Mouse (Mus musculus): ENCODE measurements at regions not wholly inside any gene's neighbourhood (a gene's known extent, or its start where the extent isn't known, plus 50 kb on each side); places are given as distances from the start of the nearest gene placed in this dataset.
A peak's percentile ranks its signal among the peaks of the same experiment; 100 is the strongest.
"Not testable (repeated sequence)": the region's sequence is repeated elsewhere in the genome, so short reads cannot be mapped to it uniquely, and the experiment has no call there.

- no peak for DNase-seq
- intact Hi-C loops (cut with DNase I), result no loop called here
Observed at GRCm38 (mm10) chr1:35149036-35149435, 299.3 kb downstream of the Plekhb2 start.

- intact Hi-C loops (cut with DNase I), result no loop called here
- no peak for DNase-seq
Observed at GRCm38 (mm10) chr1:35162506-35162905, 312.7 kb downstream of the Plekhb2 start.

- DNase-seq, result no peak
- intact Hi-C loops (cut with DNase I), result no loop called here
Observed at GRCm38 (mm10) chr1:35200656-35201055, 350.9 kb downstream of the Plekhb2 start.

GRCm38 (mm10) chr1:35201083-35201879, 351.5 kb downstream of the Plekhb2 start:
- DNase-seq, result no peak
- intact Hi-C loops (cut with DNase I), result no loop called here

- intact Hi-C loops (cut with DNase I), result no loop called here
- no peak for DNase-seq
Observed at GRCm38 (mm10) chr1:35201880-35202220, 352.1 kb downstream of the Plekhb2 start.

GRCm38 (mm10) chr1:35202551-35202950, 352.8 kb downstream of the Plekhb2 start:
- no peak for DNase-seq
- intact Hi-C loops (cut with DNase I), result no loop called here

- no peak for DNase-seq
- intact Hi-C loops (cut with DNase I), result no loop called here
Observed at GRCm38 (mm10) chr1:35206834-35207529, 357.2 kb downstream of the Plekhb2 start.

- no peak for DNase-seq
- intact Hi-C loops (cut with DNase I), result no loop called here
Observed at GRCm38 (mm10) chr1:35212111-35212891, 362.5 kb downstream of the Plekhb2 start.

GRCm38 (mm10) chr1:35213875-35214274, 364.1 kb downstream of the Plekhb2 start:
- intact Hi-C loops (cut with DNase I), result no loop called here
- DNase-seq, result no peak

- intact Hi-C loops (cut with DNase I), result no loop called here
- DNase-seq, result peak; percentile 2 to 22
Observed at GRCm38 (mm10) chr1:35216411-35216810, 366.6 kb downstream of the Plekhb2 start.

- DNase-seq; intact Hi-C loops (cut with DNase I): not testable (repeated sequence)
Observed at GRCm38 (mm10) chr1:35220215-35220614, 370.4 kb downstream of the Plekhb2 start.

- intact Hi-C loops (cut with DNase I), result no loop called here
Observed at GRCm38 (mm10) chr1:35220751-35221150, 371.0 kb downstream of the Plekhb2 start.

GRCm38 (mm10) chr1:35232592-35232991, 382.8 kb downstream of the Plekhb2 start:
- no peak for DNase-seq
- intact Hi-C loops (cut with DNase I), result no loop called here

More at GRCm38 (mm10) chr1:35220751-35221150, 371.0 kb downstream of the Plekhb2 start:
- no peak for DNase-seq

- intact Hi-C loops (cut with DNase I), result no loop called here
- no peak for DNase-seq
Observed at GRCm38 (mm10) chr1:35238139-35238538, 388.4 kb downstream of the Plekhb2 start.

GRCm38 (mm10) chr1:35242849-35243248, 393.1 kb downstream of the Plekhb2 start:
- intact Hi-C loops (cut with DNase I), result no loop called here
- DNase-seq, result no peak

GRCm38 (mm10) chr1:35243339-35243738, 393.6 kb downstream of the Plekhb2 start:
- DNase-seq, result no peak
- intact Hi-C loops (cut with DNase I), result no loop called here

GRCm38 (mm10) chr1:35265125-35265524, 415.3 kb downstream of the Plekhb2 start:
- DNase-seq, result no peak
- intact Hi-C loops (cut with DNase I), result loop anchor here (10.0 kb wide), 1 partner anchor 370 kb away; no protein-coding TSS in a partner anchor

GRCm38 (mm10) chr1:35266626-35267025, 416.9 kb downstream of the Plekhb2 start:
- intact Hi-C loops (cut with DNase I), result loop anchor here (2.0 to 10.0 kb wide), 2 partner anchors 234 to 372 kb away; no protein-coding TSS in a partner anchor
- DNase-seq, result peak; percentile 15 to 19

- DNase-seq, result no peak
- intact Hi-C loops (cut with DNase I), result loop anchor here (2.0 to 10.0 kb wide), 2 partner anchors 235 to 373 kb away; no protein-coding TSS in a partner anchor
Observed at GRCm38 (mm10) chr1:35267883-35268282, 418.1 kb downstream of the Plekhb2 start.

GRCm38 (mm10) chr1:35274978-35275377, 425.2 kb downstream of the Plekhb2 start:
- intact Hi-C loops (cut with DNase I), result no loop called here
- no peak for DNase-seq

All from heart, postnatal 10 days (tissue).